Mouse (Mus musculus) left cerebral cortex, postnatal 10 days (tissue): ENCODE results near the gene Fsip1. TPM values are rescaled to one million over a fixed set of nuclear protein-coding genes. Genes with fewer than 3 reads are reported as not detected.
"Not testable (repeated sequence)": the region's sequence is repeated elsewhere in the genome, so short reads cannot be mapped to it uniquely, and the experiment has no call there.

Source experiments
- DNase-seq, 2 experiments: peaks; one replicate each; pipeline ENCODE4 v3.0.0; 2021 to 2022; ENCODE audit warnings: low spot score in 2 of 2, mixed read lengths in 1 of 2; ENCODE audit errors: extremely low spot score in 1 of 2
- intact Hi-C: fragments of 180-260 bp; cut with DNase I; formaldehyde crosslinking; loops from one replicate; pipeline ENCODE4 v1.15.1; 2025
- total RNA-seq, 2 experiments: library from RNA; stranded (reverse); gene quantifications; 2 replicates each; pipeline ENCODE4 v1.2.3; 2021

Gene Fsip1
- total RNA-seq, 2 experiments from 2014 or later, result 1.4 to 2.0 TPM

GRCm38 (mm10) chr2:118201983-118202382 lies 54.8 kb downstream of the Fsip1 start:
- no peak for DNase-seq
- intact Hi-C loops, result loop anchor here (2.0 kb wide), 1 partner anchor 39 kb away; no protein-coding TSS in a partner anchor

DNA sequence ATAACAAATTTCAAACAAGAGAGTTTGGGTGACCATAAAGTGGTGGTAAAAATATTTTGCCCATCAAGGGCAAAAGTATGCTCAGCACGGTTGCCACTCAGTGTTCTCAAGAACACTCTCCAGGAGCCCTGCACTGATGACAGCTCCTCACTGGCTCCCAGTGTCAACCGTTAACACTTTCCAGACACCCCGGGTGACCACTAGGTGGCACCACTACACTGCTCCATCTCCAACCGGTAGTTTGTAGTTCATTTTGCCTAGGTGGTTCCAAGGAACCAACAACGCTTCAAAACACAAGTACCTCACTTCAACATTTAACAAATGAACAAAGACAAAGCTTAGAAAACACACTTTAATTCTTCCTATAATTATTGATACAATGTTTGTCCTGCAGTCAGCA lies 56.9 kb downstream of the Fsip1 start:
- intact Hi-C loops, result loop anchor here (2.0 kb wide), 1 partner anchor 41 kb away; no protein-coding TSS in a partner anchor
- DNase-seq, result peak; percentile 71 to 76

DNA sequence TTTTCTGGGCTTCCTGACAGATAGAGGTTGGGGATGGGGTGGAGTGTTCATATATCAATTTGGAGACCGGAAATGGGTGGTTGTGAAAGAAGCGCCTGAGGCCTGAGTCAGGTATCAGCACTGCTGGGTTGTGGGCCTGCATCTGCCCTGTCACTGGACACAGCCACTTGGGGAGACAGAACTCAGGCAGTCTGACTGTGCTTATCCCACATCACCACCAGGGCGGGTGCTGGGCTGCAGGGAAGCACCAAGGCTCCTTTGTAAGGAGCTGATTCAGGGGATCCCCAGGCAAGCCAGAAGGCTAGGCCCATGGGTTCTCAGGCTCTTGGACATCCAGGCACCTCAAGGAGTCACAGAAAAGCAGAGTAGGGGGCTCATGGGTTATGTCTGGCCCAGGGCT lies 59.8 kb downstream of the Fsip1 start:
- no peak for DNase-seq
- intact Hi-C loops, result no loop called here

DNA sequence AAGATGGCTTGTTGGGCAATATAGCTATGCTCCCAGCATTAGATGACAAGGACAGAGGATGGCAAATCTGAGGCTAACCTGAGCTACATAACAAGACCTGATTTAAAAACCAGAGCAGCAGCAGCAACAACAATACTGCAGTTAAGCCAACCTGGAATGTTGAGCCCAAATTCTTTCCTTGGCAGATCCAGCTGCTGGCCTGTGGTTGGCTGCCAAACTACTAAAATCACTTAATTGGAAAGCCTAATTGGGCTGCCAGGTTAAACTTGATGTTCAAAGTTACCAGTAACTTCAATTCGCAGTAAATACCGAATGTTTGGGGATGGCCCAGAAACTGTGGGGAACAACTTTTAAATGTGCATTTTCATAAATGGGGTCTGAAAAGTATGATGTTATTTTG lies 74.6 kb downstream of the Fsip1 start:
- DNase-seq, result no peak
- intact Hi-C loops, result no loop called here

DNA sequence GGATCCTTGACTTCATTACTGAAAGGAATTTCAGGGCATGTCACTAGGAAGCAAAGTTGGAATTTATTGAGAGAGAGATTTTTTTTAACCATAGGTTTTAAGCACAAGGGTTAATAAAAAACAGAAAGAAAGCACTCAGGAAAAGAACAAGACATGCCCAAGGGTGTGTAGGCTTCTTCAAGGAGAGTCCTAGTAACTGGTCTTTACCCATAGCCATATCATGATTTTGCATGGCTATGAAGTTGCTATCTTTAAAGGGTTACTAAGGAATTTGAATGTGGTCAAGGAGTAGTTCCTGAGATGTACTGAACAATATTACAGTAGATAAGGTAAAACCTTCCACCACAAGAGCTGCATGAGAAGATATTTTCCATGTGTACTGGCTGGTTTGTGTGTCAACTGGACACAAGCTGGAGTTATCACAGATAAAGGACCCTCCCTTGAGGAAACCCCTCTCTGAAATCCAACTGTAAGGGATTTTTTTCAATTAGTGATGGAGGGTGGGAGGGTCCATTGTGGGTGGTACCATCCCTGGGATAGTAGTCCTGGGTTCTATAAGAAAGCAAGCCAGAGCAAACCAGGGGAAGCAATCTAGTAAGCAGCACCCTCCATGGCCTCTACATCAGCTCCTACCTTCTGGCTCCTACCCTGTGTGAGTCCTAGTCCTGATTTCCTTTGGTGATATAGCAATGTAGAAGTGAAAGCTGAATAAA lies 76.7 kb downstream of the Fsip1 start:
- intact Hi-C loops, result no loop called here
- DNase-seq, result no peak

GRCm38 (mm10) chr2:118179472-118179871 lies 77.3 kb downstream of the Fsip1 start:
- intact Hi-C loops, result no loop called here
- no peak for DNase-seq

DNA sequence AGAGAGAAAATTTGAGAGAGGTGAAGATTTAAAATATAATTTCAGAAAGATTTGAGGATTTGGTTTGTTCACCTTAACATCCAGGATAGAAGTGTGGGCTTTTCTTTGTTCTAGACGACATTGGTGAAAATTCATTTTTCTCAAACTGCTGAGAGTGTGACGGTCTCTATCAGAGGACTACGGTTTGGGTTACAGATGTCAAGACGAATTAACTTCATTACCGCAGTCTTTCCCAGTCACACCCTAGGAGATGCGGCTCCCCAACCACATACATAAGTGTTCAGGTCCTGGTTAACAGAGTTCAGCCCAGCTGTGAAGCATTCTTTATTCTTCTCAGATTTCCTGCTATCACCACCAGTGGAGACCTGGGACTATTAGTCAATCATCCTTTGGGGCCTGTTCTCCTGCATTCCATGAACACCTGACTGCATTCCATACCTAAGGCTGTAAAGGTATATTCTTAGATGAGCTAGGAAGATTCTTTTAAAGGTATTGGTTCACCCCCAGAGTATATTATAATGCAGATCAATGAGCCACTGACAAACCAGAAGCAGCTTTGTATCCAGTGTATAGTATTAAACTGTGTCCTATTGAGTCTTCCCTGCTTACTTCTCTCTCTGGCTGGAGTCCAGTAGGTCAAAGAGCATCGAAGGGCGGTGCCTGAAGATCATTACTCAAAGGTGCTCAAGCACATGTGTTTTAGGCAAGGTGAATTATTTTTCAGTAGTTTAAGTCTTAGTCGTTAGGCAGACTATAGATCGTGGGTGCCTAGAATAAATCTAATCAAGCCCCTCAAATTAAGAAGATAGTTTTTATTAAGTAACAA lies 82.0 kb downstream of the Fsip1 start:
- no peak for DNase-seq
- intact Hi-C loops, result no loop called here

DNA sequence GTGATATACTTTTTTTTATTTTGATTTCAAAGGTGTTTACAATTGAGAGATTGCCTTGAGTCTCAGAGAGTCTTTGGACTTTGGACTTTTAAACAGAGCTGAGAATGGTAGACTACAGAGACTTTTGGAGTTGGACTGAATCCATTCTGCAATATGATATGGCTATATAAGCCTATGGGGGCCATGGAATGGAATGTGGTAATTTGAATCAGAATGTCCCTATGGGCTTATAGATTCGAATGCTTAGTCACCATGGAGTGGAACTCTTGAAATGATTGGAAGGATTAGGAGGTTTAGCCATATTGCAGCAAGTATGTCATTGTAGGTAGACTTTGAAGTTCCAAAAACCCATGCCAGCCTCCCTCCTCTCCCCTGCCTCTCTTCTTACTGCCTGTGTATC lies 88.5 kb downstream of the Fsip1 start:
- no peak for DNase-seq
- intact Hi-C loops, result no loop called here

GRCm38 (mm10) chr2:118167731-118168130 lies 89.0 kb downstream of the Fsip1 start:
- no peak for DNase-seq
- intact Hi-C loops, result no loop called here

DNA sequence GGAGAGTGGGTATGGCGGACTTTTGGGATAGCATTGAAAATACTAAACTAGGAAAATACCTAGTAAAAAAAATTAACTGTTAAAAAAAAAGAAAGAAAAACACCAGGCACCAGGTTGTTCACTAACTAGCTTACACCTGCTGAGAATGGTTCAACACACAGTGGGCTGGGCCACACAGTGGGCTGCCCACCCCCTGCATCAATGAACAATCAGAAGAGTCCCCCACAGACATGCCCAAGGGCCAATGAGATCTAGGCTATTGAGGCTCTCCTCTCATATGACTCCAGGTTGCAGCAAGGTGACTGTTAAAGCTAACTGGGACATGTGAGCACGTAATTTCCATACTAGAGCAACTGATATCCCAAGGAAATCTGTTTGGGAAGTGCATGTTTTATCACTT lies 91.1 kb downstream of the Fsip1 start:
- no peak for DNase-seq
- intact Hi-C loops, result no loop called here

DNA sequence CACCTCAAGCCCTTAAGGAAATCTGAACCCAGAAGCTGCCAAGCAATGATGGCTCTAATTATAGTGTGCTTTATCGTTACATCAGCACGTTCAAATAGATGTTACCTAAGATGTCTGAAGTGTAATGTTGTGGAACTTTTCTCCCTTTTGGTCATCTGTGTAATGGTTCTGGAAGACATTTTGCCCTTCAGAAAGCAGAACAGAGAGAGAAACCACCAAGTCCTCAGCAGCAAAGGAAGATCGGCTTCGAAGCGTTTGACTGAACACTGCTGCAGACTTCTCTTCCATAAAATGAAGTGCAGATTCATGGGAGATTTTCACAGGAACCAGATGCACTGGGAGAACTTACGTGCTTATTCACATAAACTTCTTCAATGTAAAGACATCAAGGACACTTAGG lies 92.6 kb downstream of the Fsip1 start:
- intact Hi-C loops, result no loop called here
- DNase-seq, result no peak

- intact Hi-C loops, result no loop called here
- DNase-seq, result no peak
These were observed 94.3 kb downstream of the Fsip1 start for GRCm38 (mm10) chr2:118162486-118162885.

GRCm38 (mm10) chr2:118160991-118161390 lies 95.8 kb downstream of the Fsip1 start:
- intact Hi-C loops, result no loop called here
- no peak for DNase-seq

DNA sequence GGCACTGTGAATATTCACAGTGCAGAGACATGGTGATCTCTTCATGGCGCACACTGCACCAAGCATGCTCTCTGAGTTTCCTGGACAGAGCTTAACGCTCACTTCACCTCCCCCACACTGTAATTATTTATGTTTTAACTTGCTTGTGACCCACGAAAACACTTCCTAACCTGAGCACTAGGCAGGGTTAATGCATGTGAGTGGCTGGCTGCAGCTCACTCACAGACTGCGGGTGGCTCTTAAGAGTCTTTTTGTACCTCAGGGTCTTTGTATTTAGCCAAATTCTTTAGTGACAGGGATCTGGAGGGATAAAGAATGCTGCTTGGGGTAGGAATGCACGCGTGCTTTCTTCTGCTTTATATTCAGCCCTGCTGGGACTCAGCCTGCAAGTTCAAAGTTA lies 96.2 kb downstream of the Fsip1 start:
- intact Hi-C loops, result no loop called here
- no peak for DNase-seq

DNA sequence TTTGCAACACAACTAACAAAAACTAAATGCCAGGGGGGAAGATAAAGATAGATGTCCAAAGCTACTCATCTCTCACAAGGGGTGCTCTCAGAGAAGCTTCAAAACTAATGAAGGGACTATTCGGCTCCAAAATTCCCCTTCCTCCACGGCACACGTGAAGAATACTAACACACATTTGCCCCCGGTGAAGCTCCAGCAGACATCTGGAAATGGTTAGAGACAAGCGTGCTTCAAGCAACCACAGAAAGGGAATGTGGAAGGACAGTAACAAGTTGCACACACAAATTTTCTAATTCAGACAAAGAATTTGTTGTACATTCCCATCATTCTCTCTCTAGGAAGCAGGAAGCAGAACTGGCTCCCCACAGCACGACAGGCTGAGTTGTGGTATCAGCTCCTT lies 97.6 kb downstream of the Fsip1 start:
- no peak for DNase-seq
- intact Hi-C loops, result no loop called here

- intact Hi-C loops, result no loop called here
- no peak for DNase-seq
These were observed 98.7 kb downstream of the Fsip1 start for GRCm38 (mm10) chr2:118158095-118158494.

GRCm38 (mm10) chr2:118149855-118150563 lies 106.8 kb downstream of the Fsip1 start:
- intact Hi-C loops, result no loop called here
- DNase-seq, result peak; percentile 58 to 65

- DNase-seq, result no peak
- intact Hi-C loops, result no loop called here
These were observed 108.2 kb downstream of the Fsip1 start for GRCm38 (mm10) chr2:118148321-118149142.

DNA sequence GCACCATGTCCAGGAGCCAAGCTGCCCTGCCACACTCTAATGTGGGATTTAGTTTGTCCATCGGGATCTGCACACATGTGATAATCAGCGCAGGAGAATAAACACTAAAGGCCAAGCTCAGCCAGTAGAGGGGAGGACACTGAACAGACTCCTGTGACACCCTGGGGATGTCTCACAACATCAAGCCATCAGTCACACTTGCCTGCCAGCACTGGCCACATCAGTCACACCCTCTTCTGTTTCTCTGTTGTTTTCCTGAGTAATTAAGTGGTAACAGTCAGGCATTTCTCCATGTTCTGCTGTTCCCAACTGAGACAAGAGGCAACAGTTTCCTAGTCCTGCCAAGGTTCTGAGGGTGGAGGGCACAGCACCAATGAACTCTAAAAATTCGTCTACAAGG lies 109.0 kb downstream of the Fsip1 start:
- intact Hi-C loops, DNase-seq: not testable (repeated sequence)
